Mouse (Mus musculus) erythroblast, embryonic 14.5 days (primary cell): ENCODE results near the gene Fam219a.

Experiments
- GATA1 ChIP-seq: IDR thresholded peaks from 2 replicates; pipeline ENCODE4 v1.6.1; 2012; ENCODE audit warnings: low read length, inconsistent platforms, mixed read lengths
- TAL1 ChIP-seq: IDR thresholded peaks from 3 replicates; pipeline ENCODE4 v1.6.1; 2012; ENCODE audit warnings: low read length, inconsistent platforms, mixed read lengths

DNA sequence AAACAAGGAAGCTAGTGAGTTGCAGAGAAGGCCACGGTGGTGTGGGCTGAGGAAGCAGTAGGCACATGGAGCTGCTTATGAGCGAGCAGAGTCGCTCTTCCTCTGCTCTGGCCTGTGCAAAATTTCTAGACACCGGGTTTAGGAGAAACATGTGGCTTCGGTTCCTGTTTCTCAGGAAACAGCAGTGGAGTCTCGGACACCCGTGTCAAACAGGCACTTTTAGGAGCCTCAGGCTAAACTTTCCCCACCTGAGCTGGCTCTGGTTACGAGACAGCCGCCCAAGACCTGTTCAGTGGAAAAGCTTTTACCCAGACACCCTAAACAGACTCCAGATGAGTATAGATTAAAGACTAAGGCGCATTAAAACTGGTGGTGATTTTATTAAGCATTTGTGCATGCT is 100.1 kb downstream of the Fam219a start:
- TF ChIP-seq GATA1 (no peak), TAL1 (no peak)
